ENCODE assay signal across 18 mouse cellular contexts in the genomic region with DNA sequence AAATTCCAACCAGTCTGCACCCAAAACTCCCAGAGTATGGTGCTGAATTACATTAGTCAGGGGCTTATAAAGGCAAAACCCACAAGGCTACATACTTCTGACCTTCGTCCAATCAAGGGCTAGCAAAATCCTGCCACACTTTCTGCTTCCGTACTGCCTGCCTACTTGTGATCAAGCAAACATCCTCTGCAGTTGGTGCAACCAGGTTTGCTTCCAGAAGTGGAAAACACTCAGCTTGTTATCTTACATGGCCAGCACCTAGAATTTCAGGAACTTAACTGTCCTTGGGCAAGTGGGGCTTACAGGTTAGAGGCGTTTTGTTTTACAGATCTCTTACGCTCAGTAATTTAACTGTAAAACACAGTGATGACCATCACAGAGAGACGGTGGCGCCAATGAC. TPM values are rescaled to one million over a fixed set of nuclear protein-coding genes. Genes with fewer than 3 reads are reported as not detected.
DNase-seq lines count a peak whose midpoint lies in the region; ATAC-seq lines count a peak whose summit lies in the region.
"Had no signal": no experiment of that assay in that cellular context is flagged by ENCODE, and none has a peak within 500 bp of the region (broad histone marks: within the 10 kb centered on the region; RNA-seq: fewer than 3 reads in every experiment).

No protein-coding gene starts in this region.

- intact Hi-C loops in heart, postnatal 14 days (cut with DNase I), result no loop called here

- H3K4me2 ChIP-seq in liver, embryonic 13.5 days, result 0 out of 2 replicates have a peak overlapping the region, but pooled peaks have one; percentile 1
- H3K4me2 ChIP-seq: embryonic facial prominence, embryonic 12.5 days; forebrain, embryonic 15.5 days; heart, embryonic 11.5 days; heart, embryonic 15.5 days had no signal

- WGBS in liver, embryonic 13.5 days (ENCODE audit: insufficient replicate concordance), result 30% methylated on average over 6 of the region's 6 CpGs

- no peaks in the 10 kb centered on the region for H3K36me3 ChIP-seq in liver, embryonic 13.5 days
- H3K36me3 ChIP-seq: embryonic facial prominence, embryonic 12.5 days; forebrain, embryonic 15.5 days; heart, embryonic 15.5 days had no signal

- H3K9me3 ChIP-seq in liver, embryonic 13.5 days (replicated peaks), result no peaks in the 10 kb centered on the region
- H3K9me3 ChIP-seq: embryonic facial prominence, embryonic 12.5 days; forebrain, embryonic 15.5 days; heart, embryonic 15.5 days had no signal

- peaks cover 58% of the 10 kb centered on the region for H3K4me1 ChIP-seq in liver, embryonic 13.5 days (replicated peaks)
- H3K4me1 ChIP-seq: embryonic facial prominence, embryonic 12.5 days; forebrain, embryonic 15.5 days; heart, embryonic 15.5 days had no signal

- no peak overlapping the region for H3K4me3 ChIP-seq in liver, embryonic 13.5 days (replicated peaks)
- H3K4me3 ChIP-seq: embryonic facial prominence, embryonic 12.5 days; forebrain, embryonic 15.5 days; heart, adult 2 months; heart, embryonic 15.5 days had no signal

- H3K9ac ChIP-seq in liver, embryonic 13.5 days, result peak overlapping the region; percentile 24
- H3K9ac ChIP-seq: embryonic facial prominence, embryonic 12.5 days; forebrain, embryonic 15.5 days; heart, embryonic 15.5 days had no signal

- H3K27ac ChIP-seq in liver, embryonic 13.5 days, result peak overlapping the region; percentile 65
- H3K27ac ChIP-seq: embryonic facial prominence, embryonic 12.5 days; forebrain, embryonic 15.5 days; heart, adult 2 months; heart, embryonic 15.5 days; hindbrain, postnatal 0 days had no signal

- no peaks in the 10 kb centered on the region for H3K27me3 ChIP-seq in liver, embryonic 13.5 days
- H3K27me3 ChIP-seq: embryonic facial prominence, embryonic 12.5 days; forebrain, embryonic 15.5 days; heart, embryonic 15.5 days had no signal

- ATAC-seq in common myeloid progenitor, adult 5-6 weeks (replicated peaks; ENCODE audit: low read depth, poor library complexity, severe bottlenecking), result peak; percentile 39
- peak; percentile 35 to 39; a peak in 3 of 4 replicates for ATAC-seq in hematopoietic stem cell, adult 5-6 weeks (replicated peaks in 1 of 2; ENCODE audit: insufficient read depth in 1 of 2, low FRiP score in 2 of 2, low TSS enrichment in 1 of 2, low read depth in 1 of 2, poor library complexity in 2 of 2, severe bottlenecking in 2 of 2)
- ATAC-seq in liver, embryonic 13.5 days (ENCODE audit: low read depth), result peak; percentile 39
- peak; percentile 51 for ATAC-seq in megakaryocyte progenitor cell, adult 5-6 weeks (replicated peaks; ENCODE audit: poor library complexity)
- ATAC-seq: forebrain, embryonic 15.5 days; hindbrain, postnatal 0 days had no signal

- no peak for DNase-seq in liver, embryonic 13.5 days
- DNase-seq in heart, postnatal 14 days, result no peak
- no peak for DNase-seq in B cell, adult 2 months
- no peak for DNase-seq in frontal cortex, adult 2 months (ENCODE audit: extremely low spot score in 1 of 2, low spot score in 1 of 2)
- no peak for DNase-seq in adipocyte (ENCODE audit: low spot score)
- DNase-seq: adrenal gland, postnatal 14 days; cerebellum, adult 11-12 months; gastrocnemius, postnatal 10 days; heart, adult 2 months; kidney, adult 11 months had no signal

RNA-seq across cellular contexts. Expression of gene Odc1, which starts 14.9 kb away (rescaled TPM):
- 383 and 403 TPM in 2 replicates for total RNA-seq in common myeloid progenitor, adult 5-6 weeks (2017)
- 385 and 563 TPM in 2 replicates for total RNA-seq in hematopoietic stem cell, adult 5-6 weeks (2017)
- polyA plus RNA-seq in liver, embryonic 13.5 days (2015; fragmentation: Nextera tagmentation; extraction: Ambion mirVana), result 465 and 535 TPM in 2 replicates
- total RNA-seq in megakaryocyte progenitor cell, adult 5-6 weeks (2015), result 241 TPM in 2 replicates
- total RNA-seq in megakaryocyte progenitor cell, adult 5-6 weeks (2017), result 406 and 410 TPM in 2 replicates
- 10 to 100 TPM; 50.6 to 59.0 TPM for total RNA-seq in heart, postnatal 14 days (2021)
- 87.5 and 94.0 TPM in 2 replicates for polyA plus RNA-seq in frontal cortex, adult 2 months (2012; rRNA removed)
